Mouse (Mus musculus) A20 (cell line): ENCODE measurements around the gene Cadps.

Experiments
- DNase-seq: peaks from one replicate; pipeline ENCODE4 v3.0.0-alpha.2; 2011; ENCODE audit warnings: low read depth, low spot score

The Cadps gene

GRCm38 (mm10) chr14:12822491-12823219 lies at the start of gene Cadps:
TSS of gene Cadps (minus strand) at chr14:12823079.
- DNase-seq, result no peak

GRCm38 (mm10) chr14:12869605-12870004 lies 46.7 kb upstream of the Cadps start:
- no peak for DNase-seq

GRCm38 (mm10) chr14:12865258-12865657 lies 42.4 kb upstream of the Cadps start:
- DNase-seq, result no peak

GRCm38 (mm10) chr14:12843860-12844259 lies 21.0 kb upstream of the Cadps start:
- no peak for DNase-seq

GRCm38 (mm10) chr14:12839471-12839870 lies 16.6 kb upstream of the Cadps start:
- DNase-seq, result no peak

DNA sequence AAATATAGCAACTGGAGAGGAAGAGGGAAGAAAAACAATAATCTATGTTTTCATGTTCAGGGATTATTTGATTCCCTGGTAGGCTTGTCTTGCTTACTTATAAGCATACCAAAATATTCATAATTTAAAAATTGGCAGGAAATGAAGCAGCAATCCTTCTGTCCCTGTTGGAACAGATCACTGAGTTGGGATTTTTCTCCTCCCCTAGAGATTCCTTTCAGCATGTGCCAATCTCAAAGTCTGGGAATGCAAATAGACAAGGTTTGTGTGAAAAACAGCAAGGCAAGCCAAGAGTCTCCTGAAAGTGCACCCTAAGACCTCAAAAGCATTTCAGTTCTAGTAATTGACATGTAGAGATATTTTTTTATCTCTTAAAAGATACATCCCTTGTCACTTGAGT lies 16.1 kb upstream of the Cadps start:
- no peak for DNase-seq

DNA sequence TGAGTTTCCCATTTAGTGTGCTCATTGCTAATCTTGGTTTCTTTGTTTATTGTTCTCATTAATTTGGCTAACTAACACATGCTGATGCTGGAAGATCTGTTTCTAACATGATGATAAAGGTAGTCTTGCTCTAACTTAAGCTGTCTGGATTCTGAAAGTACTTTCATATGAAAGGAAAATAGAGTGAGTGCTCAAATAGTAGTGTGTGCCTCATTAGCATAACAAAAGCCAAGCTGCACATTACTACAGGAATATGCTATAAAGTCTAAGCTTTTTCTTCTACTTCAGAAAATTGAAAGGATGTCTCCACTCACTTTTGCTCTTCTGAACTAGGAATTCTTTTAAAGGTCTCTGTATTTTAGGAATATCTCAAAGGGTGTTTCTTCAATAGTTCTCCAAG lies 15.4 kb upstream of the Cadps start:
- DNase-seq, result no peak

DNA sequence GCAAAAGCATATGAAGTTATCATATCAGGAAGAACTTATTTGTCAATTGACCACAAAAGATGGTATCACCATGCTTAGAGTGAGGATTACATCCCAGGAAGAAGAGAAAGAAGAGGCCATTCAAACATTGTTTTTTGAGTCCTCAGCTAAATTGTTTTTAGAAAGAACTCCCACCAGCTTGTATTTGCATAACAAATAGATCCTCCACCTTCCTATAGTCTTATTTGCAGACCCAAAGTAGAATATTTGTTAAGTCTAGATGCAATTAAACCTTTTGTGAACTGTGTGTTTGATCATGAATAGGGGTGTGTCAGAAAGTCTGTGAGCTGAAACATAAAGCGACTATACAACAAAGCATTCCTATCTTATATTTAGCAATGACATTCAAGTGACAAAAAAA lies 15.0 kb upstream of the Cadps start:
- DNase-seq, result no peak

DNA sequence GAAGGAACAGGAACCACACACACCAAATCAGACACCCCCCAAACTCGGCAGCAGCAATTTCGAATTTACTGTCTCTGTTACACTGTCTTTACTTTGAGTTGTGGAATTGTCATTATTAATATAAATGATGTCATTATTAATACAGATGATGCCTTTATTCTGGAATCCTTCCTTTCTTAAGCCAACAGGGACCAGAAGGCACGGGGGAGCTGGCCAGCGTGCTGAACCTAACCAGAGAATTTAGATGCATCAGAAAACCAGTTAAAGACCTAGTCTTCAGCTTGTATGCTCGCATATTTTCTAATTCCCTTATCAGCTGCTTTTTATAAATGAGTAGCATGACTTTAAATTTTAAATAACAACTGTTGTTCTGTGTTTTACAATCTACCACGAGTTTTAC lies 902 bp upstream of the Cadps start:
- DNase-seq, result no peak

DNA sequence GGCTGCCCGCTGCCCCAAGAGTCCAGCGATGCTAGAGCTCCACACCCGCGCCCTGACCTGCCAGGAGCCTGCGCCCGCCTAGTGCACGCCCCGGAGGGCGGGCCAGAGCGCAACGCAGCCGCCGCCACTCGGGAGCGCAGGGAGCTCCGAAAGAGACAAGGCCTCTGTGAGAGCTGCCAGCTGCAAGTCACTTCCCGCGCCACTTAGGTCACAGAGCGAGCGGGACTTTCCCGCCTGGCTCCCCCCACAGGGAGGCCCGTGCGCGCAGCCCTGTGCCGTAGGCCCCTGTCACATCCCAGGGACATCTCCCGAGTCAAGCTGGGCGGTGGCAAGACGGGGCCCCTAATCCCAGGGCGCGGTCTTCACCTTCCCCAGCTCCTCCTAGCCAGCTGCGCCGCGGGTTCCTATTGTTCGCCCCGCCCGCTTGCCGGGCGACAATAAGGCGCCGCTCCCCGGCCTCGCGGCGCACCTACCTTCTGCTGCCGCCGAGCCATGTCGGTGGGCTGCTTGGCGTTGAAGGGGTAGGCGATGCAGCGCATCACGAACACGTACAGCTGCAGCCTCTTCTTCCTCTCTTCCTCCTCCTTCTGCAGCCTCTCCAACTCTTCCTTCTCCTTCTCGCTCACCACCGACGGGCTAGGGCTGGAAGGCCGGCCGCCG lies 918 bp downstream of the Cadps start:
- DNase-seq, result no peak

- DNase-seq, result no peak
Observed at GRCm38 (mm10) chr14:12821156-12821813, 1.6 kb downstream of the Cadps start.

DNA sequence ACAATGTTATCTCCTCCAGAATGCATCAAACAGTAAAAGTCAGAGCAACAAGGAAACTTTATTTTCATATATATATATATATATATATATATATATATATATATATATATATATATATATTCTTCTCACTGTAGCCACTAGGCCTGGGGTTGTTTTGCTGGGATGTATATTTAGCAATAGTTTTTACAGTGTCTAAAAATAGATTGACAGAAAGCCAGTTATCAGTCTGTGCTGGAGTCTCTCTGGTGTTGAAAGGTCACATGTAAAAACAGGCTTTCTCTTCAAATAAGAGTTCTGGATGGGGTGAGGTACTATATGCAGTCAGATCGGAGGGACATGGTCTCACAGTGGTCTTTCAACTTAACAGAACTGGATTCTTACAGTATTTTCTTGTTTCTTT lies 2.7 kb downstream of the Cadps start:
- no peak for DNase-seq

- no peak for DNase-seq
Observed at GRCm38 (mm10) chr14:12818442-12818841, 4.4 kb downstream of the Cadps start.

DNA sequence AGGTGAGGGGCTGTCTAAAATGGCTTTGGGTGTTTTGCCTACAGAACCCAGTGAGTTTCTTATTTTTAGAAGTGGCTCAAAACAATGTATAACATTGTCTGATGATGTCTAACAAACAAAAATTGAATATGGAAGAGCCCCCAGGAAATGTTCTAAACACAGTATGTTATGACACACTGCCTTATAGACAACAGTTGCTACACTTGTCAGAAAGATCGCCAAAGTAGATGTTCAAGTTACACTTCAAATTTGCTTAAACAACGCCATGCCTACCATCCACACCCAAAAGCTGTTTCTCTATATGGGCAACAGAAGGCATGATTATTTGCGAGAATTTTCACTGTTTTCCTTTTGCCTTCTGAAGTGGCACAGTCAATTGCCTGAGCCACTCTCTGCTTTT lies 10.8 kb downstream of the Cadps start:
- DNase-seq, result no peak

GRCm38 (mm10) chr14:12802995-12803394 lies 19.9 kb downstream of the Cadps start:
- DNase-seq, result no peak

DNA sequence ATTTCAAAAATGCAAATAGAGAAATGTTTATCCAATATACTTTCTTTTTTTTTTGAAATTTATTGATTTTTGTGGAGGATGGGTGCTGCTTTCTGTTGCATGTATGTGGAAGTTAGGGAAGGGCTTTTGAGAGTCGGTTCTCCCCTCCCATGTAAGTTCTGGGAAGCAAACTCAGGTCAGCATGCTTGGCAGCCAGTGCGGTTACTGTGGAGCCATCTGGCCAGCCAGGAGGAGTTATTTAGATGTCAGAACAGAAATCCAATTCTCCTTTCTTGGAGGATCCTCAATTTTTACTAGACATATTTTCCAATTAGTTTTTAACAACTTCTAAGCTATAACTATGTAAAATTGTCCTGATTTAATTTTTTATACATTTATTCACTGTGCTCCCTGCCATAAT lies 21.8 kb downstream of the Cadps start:
- DNase-seq, result no peak

GRCm38 (mm10) chr14:12798926-12799325 lies 24.0 kb downstream of the Cadps start:
- DNase-seq, result no peak

DNA sequence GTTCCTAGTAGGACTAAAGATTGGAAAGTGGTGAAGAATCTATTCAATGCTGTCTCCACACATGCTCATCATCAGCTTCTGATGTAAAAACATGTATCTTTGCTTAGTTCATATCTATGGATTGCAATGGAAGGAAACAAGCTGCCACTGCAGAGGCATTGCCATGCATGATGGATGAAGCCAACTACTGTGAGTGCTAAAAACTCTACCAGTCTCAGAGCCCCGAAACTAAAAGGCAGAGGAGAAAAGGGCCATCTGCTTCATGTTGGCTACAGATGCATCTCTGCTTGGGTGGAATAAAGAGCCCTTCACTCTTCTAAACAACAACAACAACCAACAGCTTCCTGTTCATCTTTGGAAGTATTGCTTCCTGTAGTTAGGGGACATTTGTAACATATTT lies 38.6 kb downstream of the Cadps start:
- no peak for DNase-seq

GRCm38 (mm10) chr14:12780016-12780415 lies 42.9 kb downstream of the Cadps start:
- DNase-seq, result no peak

DNA sequence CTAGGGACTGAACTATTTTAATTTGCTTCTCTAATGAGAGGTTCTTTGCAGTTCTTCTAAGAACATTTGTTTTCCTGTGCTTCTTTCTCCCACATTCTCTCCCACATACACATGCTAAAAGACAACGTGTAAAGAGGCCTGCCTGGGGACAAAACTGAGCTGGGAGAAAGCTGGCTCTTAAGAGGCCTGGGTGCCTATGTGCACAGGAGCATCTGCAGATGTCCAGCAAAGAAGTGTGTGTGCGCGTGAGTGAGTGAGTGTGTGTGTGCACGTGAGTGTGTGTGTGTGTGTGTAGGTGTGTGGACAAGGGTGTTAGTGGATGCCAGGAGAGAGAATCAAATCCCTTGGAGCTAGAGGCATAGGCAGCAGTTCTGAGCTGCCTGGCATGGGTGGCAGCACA lies 44.9 kb downstream of the Cadps start:
- no peak for DNase-seq

DNA sequence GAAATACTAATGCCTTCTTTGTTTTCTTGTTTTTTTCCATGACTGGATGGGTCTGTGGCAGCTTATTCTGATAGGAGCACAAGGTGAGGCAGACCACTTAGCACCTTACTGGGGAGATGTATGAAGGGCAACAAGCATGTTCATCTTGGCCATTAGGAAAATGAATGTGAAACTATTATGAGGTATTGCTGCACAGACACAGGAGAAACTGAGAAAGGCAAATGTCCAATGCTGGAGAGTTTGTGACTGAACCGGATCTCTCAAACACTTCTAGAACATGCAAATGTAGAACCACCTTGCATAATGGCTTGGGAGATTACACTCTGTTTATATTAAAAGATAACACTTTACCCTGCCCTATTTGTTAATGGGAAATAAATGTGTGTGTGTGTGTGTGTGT lies 54.0 kb downstream of the Cadps start:
- DNase-seq, result no peak

DNA sequence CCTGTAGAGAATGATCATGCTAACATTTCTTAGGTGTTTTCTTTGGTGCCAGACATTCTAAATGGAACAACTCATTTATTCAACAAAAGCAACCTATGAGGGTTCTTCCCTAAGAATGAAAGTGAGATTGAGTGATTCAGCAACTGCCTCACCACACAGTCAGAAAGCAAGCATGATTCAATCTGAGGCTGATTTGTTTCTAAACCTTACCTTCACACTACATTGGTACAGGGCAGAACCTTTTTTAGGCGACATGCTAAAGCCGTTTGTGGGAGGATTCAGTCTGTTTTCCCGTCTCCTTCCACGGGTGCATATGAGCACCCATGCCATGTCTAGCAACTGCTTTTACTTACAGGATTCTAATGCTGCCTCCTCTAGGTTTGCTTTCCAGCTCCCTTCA lies 69.6 kb downstream of the Cadps start:
- DNase-seq, result no peak

DNA sequence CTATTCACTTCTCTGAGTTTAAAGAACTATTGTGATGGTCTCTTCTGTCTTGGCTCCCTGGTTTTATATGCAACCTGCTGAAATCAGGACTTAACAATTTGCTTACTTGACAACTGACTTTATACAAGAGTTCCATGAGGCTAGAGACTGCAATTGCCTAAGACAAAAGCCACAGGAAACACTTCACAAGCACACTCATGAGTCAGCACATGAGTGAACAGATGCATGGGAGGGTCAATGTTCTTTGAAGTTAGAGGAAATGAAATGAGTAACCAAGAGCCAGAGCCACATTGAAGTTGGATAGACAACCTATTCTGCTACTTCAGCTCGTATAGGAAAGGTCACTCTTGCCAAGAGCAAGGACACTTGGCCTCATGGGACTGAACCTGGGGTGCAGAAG lies 71.1 kb downstream of the Cadps start:
- no peak for DNase-seq
